Mouse (Mus musculus): ENCODE results near the gene Cd5. TPM values are rescaled to one million over a fixed set of nuclear protein-coding genes. Genes with fewer than 3 reads are reported as not detected.
A peak's percentile ranks its signal among the peaks of the same experiment; 100 is the strongest.

Cd5 gene
- total RNA-seq, 1 experiment from 2014 or later: 0.12 TPM

DNA sequence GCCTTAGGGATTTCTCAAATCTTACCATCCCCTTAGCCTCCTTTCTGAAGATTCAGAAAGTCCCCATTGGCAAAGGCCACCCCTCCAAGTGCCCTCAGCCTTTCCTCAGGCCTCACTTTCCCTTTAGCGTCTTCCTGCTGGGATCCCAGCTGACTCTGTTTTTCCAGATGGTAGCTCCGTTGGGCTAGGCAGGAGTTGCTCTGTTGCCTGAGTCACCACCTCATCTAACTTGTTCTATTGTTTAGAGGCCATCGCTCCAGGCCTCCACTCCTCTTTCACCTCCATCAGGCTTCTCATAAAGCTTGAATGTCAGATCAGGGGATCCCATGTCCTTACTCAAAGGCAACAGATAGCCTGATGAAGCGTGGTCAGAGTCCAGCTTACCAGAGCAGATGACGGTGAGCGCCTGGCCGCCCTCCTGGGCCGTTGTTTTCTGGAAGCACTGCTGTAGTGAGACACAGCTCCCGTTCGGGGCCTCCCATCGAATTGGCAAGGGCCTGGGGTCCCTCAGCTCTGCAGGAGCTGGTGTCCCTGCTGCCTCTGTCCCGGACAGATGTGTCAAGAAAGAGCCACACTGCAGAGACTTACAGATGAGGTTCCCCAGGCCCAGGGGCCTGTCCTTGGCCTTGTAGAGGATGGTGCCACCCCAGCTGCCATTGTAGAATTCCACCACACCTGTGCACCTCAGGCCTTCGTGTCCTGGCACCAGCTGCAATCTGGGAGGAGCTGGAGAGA is 14.0 kb downstream of the Cd5 start:
- DNase-seq: no peak

DNA sequence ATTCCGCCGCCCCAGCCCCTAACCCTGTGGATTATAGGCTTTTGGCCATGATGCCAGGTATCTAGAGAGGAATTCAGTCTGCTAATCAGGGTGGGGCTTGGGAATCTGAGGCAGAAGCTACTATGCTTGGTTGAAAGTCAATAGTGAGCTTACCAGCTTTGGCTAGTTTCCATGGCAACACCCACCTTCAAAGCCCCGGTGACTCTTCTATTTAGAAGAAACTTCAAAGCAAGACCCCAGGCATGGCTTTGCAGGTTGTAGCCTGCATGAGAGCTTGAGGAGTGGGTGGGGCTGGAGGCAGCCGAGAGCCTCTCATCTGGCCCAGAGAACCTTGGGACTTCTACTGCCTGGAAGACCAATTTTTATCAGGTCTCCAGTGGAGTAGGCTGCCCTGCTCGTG is 15.2 kb downstream of the Cd5 start:
- DNase-seq: no peak

DNA sequence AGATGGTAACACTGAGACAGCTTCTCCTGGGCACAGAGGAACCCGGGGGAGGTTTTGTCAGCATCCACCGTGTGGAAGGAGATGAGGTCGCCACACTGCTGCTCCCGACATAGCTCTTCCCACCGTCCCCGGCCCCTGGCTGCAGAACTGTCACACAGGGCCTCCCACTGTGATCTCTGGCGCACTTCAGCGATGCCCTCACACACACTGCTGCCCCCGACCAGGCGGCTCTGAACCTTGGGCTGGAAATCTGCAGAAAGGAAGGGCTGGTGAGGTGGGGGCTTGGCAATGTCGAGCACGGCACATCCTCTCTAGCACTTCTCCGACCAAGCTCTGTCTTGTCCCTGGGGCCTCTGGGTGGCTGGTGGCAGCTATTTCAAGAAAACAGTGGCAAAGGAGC is 15.7 kb downstream of the Cd5 start:
- no peak for DNase-seq

DNA sequence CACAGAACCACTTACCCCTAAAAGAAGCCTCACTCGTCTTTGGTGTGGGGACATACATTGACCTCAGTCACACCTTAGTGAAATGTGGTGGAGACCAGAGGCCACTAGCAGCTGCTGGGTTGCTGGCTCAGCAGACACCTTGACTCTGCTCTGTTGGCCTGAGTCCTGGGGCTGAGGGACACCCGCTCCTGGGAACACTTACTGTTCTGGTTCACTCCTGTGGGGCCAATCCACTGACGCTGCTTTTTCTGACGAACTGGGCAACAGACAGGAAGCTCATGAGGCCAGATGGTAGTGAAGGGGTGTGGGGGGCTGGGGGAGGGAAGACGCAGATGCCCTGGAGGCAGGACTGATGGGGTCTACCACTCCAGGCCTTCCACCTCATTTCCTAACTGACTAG is 17.7 kb downstream of the Cd5 start:
- no peak for DNase-seq

DNA sequence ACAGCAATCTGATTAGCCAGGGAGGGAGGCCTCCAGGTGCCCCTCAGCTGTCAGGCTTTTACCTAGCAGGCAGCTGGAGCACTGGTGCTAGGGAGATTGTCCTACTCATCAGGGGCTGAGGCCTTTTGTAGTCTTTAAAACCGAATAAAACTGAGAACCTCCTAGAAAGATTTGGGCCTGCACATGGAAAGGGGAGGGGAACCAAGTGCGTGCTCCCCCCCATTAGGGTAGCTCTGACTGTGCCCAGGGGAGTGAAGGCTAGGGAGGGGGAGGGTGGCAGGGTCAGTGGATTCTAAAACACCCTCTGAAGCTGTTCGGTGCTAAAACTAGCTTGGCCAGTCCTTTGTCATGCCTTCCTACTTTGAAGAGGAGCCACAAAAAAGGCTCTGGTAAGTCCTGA is 18.3 kb downstream of the Cd5 start:
- DNase-seq: no peak

DNA sequence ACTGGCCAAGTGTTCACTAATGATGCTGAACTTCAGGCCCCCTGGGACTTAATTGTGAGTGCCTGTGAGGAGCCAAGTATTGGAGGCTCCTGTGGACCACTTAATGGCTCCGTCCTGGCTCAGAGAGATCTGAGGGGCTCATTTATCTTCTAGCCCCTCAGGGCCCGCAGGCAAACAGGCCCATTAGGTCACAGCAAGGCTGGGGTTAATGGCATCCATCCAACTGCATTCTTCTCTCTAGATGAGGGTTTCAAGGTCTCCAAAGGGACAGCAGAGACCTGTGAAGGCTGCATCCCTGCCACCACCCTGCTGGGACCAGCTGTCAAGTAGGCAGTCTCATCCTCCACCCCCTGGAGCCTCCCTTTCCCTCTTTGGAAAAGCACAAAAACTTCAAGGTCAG is 19.1 kb downstream of the Cd5 start:
- no peak for DNase-seq

DNA sequence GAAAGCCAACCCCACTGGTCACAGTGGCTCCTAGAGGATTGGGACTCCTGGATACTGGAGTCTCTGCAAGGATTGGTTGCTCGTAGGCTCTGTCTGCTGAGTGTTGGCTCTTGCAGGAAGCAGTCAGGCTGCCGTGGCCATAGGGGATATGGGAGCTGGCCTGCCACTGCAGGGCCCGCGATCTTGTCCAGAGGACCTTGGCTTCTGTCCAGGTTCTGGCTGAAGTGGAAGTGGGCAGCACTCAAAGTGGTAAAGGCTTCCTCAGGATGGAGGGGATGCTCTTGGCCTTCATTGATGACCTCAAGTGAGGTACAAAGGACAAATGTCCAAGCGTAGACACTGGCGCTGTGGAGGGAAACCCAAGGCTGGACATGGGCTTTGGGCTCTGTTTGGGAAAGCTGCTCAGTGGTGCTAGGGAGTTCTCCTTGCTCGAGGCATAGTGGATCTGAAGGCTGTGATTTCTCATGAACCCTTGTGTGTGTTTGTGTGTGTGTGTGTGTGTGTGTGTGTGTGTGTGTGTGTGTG is 20.5 kb downstream of the Cd5 start:
- peak; percentile 31 for DNase-seq

DNA sequence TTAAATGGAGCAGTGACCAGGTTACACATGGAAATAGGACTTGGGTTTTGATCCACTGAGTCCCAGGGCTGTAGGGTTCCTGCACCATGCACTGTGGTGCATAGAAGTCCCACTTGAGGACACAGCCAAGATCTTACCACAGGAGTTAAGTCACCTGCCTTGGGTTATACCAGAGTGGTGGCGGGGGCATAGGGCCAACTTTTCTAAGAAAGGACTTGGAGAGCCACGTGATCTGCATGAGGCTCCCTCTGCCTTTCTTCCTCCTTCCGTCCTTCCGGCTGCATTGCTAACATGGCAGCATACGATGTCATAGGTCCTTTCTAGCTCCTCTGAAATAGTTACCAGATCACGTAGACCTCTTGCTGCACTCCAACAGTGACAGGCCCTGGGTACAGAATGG is 23.3 kb downstream of the Cd5 start:
- DNase-seq: no peak

DNA sequence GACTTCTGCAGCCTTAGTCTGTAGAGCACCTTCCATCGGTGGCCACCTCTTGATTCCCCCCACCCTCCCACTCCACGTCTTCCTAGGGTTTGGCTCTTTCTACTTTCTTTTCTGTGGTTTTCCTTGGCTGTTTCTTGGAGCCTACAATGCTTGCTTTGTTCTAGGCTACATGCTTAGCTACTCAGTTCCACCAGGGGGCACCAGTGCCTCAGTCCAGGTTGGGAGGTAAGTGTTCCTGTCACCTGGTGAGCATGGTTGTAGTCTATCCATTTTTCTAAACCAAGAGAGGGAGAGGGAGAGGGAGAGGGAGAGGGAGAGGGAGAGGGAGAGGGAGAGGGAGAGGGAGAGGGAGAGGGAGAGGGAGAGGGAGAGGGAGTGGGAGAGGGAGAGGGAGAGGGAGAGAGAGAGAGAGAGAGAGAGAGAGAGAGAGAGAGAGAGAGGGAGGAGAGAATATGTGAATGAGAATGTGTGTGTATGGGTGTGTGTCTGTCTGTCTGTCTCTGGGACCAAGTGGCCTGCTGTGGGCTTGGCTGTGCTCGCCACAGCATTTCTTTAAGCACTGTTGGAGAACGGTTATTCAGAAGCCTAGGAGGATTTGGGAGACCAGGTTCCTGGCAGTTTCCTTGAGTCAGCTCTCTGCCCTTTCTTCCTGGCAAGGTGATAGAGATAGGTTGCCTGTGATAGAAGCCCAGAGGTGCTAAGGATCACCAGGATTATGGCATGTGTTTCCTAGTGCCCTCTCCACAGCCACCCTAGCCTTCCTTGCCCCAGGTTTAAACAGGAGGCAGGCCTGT is 23.9 kb downstream of the Cd5 start:
- peak; percentile 76 for DNase-seq

DNA sequence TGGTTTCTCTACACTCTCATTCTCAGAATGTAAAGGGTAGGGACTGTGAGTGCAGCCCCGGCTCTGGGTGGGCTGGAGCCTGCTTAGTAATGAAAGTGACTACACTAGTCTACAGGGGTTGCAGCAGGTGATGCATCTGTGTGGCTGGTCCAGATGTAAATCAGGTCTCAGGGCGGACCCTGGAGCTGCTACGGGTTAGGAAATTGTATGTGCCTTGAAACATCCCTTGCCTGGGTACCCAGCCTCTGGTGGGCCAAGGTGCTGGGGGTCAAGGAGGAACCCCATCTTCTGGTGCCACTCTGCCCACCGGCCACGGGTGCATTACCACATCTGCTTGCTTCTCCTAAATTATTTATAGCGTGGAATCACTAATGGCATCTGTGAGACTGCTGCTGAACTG is 24.6 kb downstream of the Cd5 start:
- no peak for DNase-seq

DNA sequence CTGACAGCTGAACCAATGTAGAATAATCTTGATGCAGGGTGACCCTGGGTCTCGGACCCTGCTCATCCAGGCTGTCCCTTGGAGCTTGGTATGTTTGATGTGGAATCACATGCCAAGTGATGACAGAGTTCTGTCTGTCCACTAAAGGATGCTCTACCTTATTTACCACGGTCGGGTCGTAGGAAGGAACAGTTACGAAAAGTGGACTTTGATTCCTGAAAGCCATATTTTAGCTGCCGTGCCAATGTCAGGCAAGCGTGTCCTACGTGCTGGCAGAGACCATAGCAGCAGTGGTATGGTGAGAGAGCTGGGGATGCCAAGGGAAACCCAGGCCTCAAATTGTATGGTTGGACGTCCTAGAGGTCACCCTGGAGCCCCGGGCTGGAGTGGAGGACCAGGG is 25.3 kb downstream of the Cd5 start:
- no peak for DNase-seq

DNA sequence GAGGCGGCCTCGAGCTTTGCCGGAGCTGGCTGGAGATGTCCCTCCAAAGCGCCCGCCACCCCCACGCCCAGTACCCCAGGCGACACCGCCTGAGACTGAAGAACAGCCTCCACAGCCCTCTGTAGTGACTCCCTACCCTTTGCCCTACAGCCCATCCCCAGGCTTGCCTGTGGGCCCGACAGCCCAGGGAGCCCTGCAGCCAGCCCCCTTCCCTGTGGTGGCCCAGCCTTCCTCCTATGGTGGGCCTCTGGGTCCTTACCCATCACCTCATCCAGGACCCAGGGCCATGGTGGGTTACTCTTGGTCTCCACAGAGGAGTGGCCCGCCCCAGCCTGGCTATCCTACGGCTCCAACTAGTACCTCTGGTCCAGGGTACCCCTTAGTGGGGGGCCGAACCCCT is 26.2 kb downstream of the Cd5 start:
- DNase-seq: no peak

DNA sequence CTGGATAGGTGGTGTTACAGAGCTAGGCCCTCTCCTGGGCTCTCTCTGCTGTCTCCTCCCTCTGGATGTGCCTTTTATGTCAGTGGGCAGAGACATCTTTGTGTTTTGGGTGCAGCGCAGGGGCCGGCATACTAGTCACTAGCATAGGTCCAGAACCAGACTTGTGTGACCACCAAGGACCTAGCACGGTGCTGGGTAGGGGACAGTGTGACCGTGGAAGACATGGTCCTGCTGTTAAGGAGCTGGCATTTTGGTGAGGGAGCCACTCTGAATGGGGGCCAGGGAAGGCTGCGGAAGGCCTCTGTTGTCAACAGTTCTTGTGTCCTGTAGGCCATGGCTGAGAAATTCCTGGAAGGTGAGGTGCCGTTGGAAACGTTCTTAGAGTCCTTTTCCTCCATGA is 26.6 kb downstream of the Cd5 start:
- DNase-seq: no peak

DNA sequence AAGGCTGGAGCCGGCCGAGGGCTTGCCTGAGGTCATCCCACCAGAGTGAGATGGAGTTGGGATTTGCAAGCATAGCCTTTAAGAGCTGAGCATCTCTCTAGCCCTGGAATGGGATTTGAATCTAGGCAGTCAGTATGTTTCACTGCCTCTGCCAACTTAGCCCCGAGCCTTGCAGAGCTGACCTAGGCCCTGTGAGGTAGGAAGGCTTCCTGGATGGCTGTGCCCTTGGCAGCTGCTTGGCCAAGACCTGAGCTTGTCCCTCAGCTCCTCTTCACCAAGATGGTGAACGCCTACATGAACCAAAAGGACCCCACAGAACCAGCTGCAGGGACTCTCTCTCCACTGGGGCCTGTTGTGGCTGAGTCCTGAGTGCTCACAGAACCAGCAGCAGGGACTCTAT is 28.1 kb downstream of the Cd5 start:
- DNase-seq: no peak

DNA sequence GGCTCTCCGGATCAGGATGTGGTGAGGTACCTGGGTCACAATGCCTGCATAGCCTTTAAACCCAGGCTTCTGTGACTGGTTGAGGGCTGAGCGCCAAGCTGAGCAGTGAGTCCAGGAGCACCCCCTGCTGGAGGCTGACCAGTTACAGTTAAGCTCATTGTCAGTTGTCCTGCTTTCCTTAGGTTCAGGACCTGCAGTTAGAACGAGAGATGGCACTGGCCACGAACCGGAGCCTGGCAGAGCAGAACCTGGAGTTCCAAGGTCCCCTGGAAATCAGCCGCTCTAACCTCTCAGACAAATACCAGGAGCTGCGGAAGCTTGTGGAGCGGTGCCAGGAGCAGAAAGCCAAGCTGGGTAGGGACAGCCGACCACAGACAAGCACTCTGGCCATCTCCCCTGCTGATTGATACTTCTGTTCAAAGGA is 28.7 kb downstream of the Cd5 start:
- peak; percentile 62 for DNase-seq

DNA sequence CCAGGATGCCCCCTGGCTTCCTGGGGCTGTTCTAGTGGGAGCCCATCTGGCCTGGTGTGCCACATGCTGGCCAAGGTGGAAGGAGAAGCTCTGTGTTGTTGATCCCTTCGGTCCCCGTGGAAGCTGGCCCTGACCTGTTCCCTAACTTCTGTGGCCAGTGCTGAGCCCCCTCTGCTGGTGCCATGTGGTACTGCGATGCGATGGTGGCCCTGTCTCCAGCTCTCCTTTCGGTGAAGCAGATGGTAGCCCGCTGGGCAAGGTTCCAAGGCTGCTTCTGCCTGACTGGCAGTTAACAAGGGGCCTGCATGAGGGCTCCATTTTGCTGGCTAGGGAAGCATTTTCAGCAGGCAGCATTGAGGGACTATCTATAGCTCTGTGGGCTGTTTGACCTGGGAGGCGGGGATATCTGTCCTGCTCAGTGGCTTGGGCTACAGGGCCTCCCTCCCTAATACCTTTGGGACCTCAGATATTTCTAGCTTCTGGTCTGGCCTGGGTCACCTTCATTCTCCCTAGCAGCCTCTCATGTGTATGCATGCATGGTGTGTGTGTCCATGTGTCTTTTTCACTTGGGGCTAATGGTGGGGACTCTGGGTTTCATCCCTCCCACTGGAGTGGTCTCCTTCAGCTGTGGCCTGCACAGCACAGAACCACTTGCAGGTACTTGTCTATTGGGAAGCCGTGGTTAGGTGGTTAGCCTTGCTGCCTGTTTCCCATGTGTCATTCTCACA is 29.3 kb downstream of the Cd5 start:
- DNase-seq: peak; percentile 93

DNA sequence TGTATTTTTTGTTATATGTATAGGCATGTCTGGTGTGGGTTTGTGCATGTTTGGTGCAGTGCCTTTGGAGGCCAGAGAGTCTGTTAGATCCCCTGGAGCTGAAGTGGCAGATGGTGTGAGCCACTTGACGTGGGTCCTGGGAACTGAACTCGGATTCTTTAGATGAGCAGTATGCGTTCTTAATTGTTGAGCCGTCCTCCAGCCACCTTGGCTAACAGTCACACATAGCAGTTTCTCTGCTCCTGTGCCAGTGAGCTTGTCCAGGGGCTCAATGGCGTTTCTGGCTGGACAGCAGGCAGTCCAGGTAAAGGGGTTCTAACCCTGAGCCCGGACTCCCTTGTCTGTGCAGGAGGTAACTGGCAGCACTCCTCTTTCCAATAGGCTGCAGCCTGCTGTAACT is 29.9 kb downstream of the Cd5 start:
- no peak for DNase-seq

DNA sequence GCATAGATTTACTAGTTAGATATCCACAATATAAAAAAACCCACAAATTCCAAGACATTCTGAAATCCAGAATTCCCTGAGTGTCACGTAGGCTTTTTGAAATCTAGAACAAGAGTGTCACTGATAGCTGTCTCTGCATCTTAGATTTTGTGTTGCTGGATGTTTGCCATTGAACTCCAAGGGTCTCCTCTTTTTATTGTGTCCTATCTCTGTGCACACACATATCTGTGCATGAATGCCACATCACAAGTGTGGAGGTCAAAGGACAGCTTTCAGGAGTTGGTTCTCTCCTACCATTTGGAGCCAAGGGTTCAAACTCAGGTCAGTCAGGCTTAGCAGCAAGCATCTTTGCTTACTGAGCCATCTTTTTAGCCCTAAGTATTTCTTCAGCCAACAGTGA is 30.9 kb downstream of the Cd5 start:
- DNase-seq: no peak

DNA sequence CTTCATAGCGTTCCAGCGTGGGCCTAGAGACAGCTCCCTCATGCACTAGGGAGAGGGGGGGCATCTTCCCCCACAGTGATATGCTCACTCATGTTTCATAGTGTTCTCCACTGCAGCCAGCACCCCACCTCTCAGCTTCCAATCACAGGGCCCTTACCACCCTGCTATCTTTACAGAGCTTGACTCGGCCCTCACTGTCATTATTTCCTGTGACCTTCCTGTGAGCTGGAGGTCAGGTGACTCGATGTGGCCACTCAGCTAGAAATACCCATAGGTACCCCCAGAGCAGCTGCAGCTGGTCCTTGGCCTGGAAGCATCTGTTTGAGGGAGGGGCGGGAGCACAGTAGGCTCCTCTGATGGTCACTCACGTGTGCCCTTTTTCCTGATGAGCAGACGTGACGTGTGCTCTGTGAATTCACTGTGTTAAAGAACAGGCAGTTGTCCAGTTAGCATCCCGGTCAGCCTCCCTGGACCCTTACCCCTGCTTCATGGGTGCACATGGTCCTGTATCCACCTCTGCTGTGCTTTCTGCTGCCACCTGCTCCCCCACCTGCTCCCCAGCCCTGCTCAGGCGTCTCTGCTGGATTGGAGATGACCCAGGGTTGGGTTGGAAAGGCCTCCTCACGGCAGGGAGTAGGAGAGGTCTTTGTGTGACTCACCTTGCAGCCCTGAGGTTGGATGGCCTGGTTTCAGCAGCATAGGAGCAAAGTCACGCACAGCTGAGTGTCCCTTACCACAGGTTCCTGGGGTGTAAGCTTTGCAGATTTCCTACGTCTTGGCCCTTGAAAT is 31.5 kb downstream of the Cd5 start:
- no peak for DNase-seq

DNA sequence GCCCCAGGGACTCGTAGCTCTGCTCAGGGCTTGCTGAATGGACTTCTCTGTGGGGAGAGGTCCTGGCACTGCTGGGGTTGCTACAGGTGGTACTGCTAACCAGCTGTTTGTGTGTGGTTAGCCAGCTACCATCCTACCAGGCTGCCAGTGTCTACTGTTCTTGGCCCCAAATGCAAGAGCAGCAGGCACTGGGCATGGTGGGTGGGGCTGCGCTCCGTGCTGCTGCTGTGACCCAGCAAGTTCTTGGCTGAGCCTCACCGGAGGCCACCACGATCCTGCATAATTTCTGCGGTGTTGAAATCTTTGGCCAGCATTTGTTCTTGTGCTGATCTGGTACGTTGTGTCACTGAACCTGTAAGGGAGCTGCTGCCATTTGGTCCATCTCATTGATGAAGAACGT is 35.3 kb downstream of the Cd5 start:
- DNase-seq: no peak

DNA sequence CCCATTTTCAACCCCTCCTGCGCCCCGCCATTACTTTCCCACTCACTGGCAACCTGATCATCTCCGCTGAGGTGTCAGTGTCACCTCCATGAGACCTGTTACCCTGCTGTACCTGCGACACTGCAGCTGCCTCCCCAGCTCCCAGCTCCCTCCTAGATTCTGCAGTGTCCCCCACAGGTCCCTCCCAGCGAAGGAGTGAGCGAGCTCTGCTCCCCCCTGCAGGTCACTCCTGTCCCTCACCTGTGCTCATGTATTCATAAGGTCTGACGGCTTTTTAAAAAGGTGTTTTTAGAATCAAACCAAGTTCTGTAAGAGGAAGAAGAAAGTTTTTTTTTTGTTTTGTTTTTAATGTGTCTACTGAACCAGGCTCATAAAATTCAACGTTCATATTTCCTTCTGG is 36.7 kb downstream of the Cd5 start:
- DNase-seq: no peak

DNA sequence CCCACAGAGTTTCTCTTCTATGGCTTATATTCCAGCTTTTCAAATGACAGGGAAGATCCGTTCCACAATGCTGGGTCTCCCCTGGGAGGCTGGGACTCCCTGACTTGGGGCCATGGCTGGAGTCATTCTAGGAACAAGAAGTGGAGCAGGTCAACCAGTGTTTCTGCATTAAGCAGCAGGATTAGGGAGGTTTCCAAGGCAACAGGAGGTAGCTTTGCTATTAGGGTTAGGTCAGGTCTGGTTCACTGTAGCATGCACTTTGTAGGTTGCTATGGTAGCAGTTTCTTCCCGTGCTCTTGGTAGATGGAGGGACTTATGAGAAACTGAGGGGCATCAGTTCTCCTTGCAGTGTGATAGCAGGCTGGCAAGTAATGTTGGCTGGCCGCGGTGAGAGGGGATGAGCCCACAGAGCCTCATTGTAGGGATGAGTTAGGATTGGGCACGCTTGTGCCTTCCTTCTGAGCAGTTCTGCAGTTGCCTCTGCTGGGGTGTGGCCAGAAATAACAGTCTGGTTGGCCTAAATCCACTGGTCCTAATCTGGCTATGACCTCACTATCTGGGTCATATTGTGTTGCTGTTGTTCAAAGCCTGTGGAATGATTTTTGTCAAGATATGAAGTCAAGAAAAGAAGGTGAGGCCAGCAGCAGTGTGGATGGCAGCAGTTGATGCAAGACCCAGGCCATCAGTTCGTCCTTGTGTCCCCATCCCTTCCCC is 37.6 kb downstream of the Cd5 start:
- no peak for DNase-seq
